Mouse (Mus musculus) CH12.LX (cell line): ENCODE results near the gene Serpina12. TPM values are rescaled to one million over a fixed set of nuclear protein-coding genes. Genes with fewer than 3 reads are reported as not detected.

Experiments
- DNase-seq: peaks from one replicate; pipeline ENCODE4 v3.0.0-alpha.2; 2013; ENCODE audit errors: extremely low read depth
- H3K27ac ChIP-seq: 2 replicates; pipeline ENCODE4 v1.5.1; 2012; ENCODE audit warnings: low read depth, mild to moderate bottlenecking, control low read depth, moderate library complexity; ENCODE audit not compliant: insufficient read depth
- H3K27me3 ChIP-seq: replicated peaks from 2 replicates; pipeline ENCODE3; 2012; ENCODE audit warnings: inconsistent platforms
- H3K36me3 ChIP-seq, 2 experiments: replicated peaks in 1 of 2; 2 replicates each; pipeline versions ENCODE3 to v1.6.1; 2012; ENCODE audit warnings: inconsistent platforms in 1 of 2, low read length in 1 of 2, mild to moderate bottlenecking in 1 of 2, mixed read lengths in 1 of 2, moderate library complexity in 1 of 2; ENCODE audit not compliant: control insufficient read depth in 1 of 2, insufficient read depth in 1 of 2
- H3K4me1 ChIP-seq, 2 experiments: 2 replicates each; pipeline ENCODE4 v1.6.1; 2012; ENCODE audit warnings: inconsistent platforms in 1 of 2, moderate library complexity in 1 of 2; ENCODE audit not compliant: insufficient read depth in 2 of 2, control insufficient read depth in 1 of 2
- H3K4me2 ChIP-seq: 2 replicates; pipeline ENCODE4 v1.6.1; 2012; ENCODE audit warnings: low read depth, mild to moderate bottlenecking, control low read depth; ENCODE audit not compliant: poor library complexity, insufficient read depth, severe bottlenecking
- H3K4me3 ChIP-seq, 3 experiments: fragments of 150-350 bp in 1 of 3; sonication (generic) in 1 of 3; replicated peaks in 1 of 3; 2 replicates each; pipeline versions ENCODE3 to v1.5.1; 2011 to 2012; ENCODE audit warnings: low read depth in 2 of 3, low read length in 2 of 3, mild to moderate bottlenecking in 2 of 3, moderate library complexity in 2 of 3, control low read depth in 1 of 3, improper control_type of control experiment in 1 of 3, inconsistent platforms in 1 of 3, mixed read lengths in 1 of 3; ENCODE audit not compliant: poor library complexity in 1 of 3
- H3K79me2 ChIP-seq: replicated peaks from 2 replicates; pipeline ENCODE4 v1.6.1; 2012; ENCODE audit warnings: mild to moderate bottlenecking, moderate library complexity; ENCODE audit not compliant: control insufficient read depth, poor library complexity, insufficient read depth, severe bottlenecking; ENCODE audit errors: extremely low read depth
- H3K9ac ChIP-seq: 2 replicates; pipeline ENCODE4 v1.6.1; 2012; ENCODE audit warnings: low read depth, mild to moderate bottlenecking, control low read depth, moderate library complexity; ENCODE audit not compliant: insufficient read depth
- H3K9me3 ChIP-seq: replicated peaks from 2 replicates; pipeline ENCODE3; 2012; ENCODE audit warnings: low read length, inconsistent platforms, mixed read lengths
- BHLHE40 ChIP-seq: IDR thresholded peaks from 2 replicates; pipeline ENCODE4 v1.6.1; 2011; ENCODE audit warnings: mild to moderate bottlenecking, low read depth, low read length, improper control_type of control experiment
- CHD2 ChIP-seq: IDR thresholded peaks from 2 replicates; pipeline ENCODE4 v1.6.1; 2011; ENCODE audit warnings: low read length, improper control_type of control experiment
- CTCF ChIP-seq, 2 experiments: IDR thresholded peaks in 1 of 2; conservative IDR thresholded peaks in 1 of 2; 2 replicates each; pipeline ENCODE4 v1.5.1; 2011 to 2012; ENCODE audit warnings: low read depth in 2 of 2, low read length in 2 of 2, improper control_type of control experiment in 1 of 2, inconsistent platforms in 1 of 2, mild to moderate bottlenecking in 1 of 2, moderate library complexity in 1 of 2
- E2F4 ChIP-seq: IDR thresholded peaks from 2 replicates; pipeline ENCODE4 v1.6.1; 2011; ENCODE audit warnings: low read depth, low read length, improper control_type of control experiment; ENCODE audit not compliant: insufficient replicate concordance
- ELF1 ChIP-seq: IDR thresholded peaks from 2 replicates; pipeline ENCODE4 v1.6.1; 2014; ENCODE audit warnings: low read depth, mild to moderate bottlenecking, inconsistent platforms, low read length, improper control_type of control experiment
- EP300 ChIP-seq: IDR thresholded peaks from 2 replicates; pipeline ENCODE4 v1.6.1; 2011; ENCODE audit warnings: low read length, improper control_type of control experiment
- ETS1 ChIP-seq: conservative IDR thresholded peaks from 2 replicates; pipeline ENCODE4 v1.6.1; 2012; ENCODE audit warnings: low read depth, mild to moderate bottlenecking, inconsistent platforms, low read length, improper control_type of control experiment, moderate library complexity
- GABPA ChIP-seq: IDR thresholded peaks from 2 replicates; pipeline ENCODE4 v1.6.1; 2012; ENCODE audit warnings: low read depth, low read length, improper control_type of control experiment, inconsistent platforms; ENCODE audit not compliant: insufficient replicate concordance
- HCFC1 ChIP-seq: IDR thresholded peaks from 2 replicates; pipeline ENCODE4 v1.6.1; 2012; ENCODE audit warnings: low read depth, mild to moderate bottlenecking, inconsistent platforms, low read length, improper control_type of control experiment
- IRF4 ChIP-seq: IDR thresholded peaks from 2 replicates; pipeline ENCODE4 v1.6.1; 2014; ENCODE audit warnings: low read depth, mild to moderate bottlenecking, inconsistent platforms, low read length, improper control_type of control experiment
- JUN ChIP-seq: IDR thresholded peaks from 2 replicates; pipeline ENCODE4 v1.6.1; 2011; ENCODE audit warnings: low read depth, mild to moderate bottlenecking, low read length, improper control_type of control experiment, moderate library complexity; ENCODE audit not compliant: insufficient read depth
- JUND ChIP-seq: conservative IDR thresholded peaks from 2 replicates; pipeline ENCODE4 v1.6.1; 2011; ENCODE audit warnings: low read depth, low read length, improper control_type of control experiment
- MAFK ChIP-seq: IDR thresholded peaks from 2 replicates; pipeline ENCODE4 v1.6.1; 2011; ENCODE audit warnings: low read length, improper control_type of control experiment; ENCODE audit not compliant: insufficient replicate concordance
- MAX ChIP-seq: IDR thresholded peaks from 2 replicates; pipeline ENCODE4 v1.6.1; 2011; ENCODE audit warnings: low read length, improper control_type of control experiment
- MEF2A ChIP-seq: IDR thresholded peaks from 2 replicates; pipeline ENCODE4 v1.6.1; 2014; ENCODE audit warnings: low read depth, mild to moderate bottlenecking, inconsistent platforms, low read length, improper control_type of control experiment, borderline replicate concordance
- MXI1 ChIP-seq: IDR thresholded peaks from 2 replicates; pipeline ENCODE4 v1.6.1; 2011; ENCODE audit warnings: mild to moderate bottlenecking, low read depth, low read length, improper control_type of control experiment
- MYC ChIP-seq: IDR thresholded peaks from 2 replicates; pipeline ENCODE4 v1.6.1; 2011; ENCODE audit warnings: low read depth, mild to moderate bottlenecking, improper control_type of control experiment, low read length
- NELFE ChIP-seq: IDR thresholded peaks from 2 replicates; pipeline ENCODE4 v1.6.1; 2011; ENCODE audit warnings: low read depth, low read length, improper control_type of control experiment
- NRF1 ChIP-seq: IDR thresholded peaks from 2 replicates; pipeline ENCODE4 v1.6.1; 2014; ENCODE audit warnings: low read depth, mild to moderate bottlenecking, inconsistent platforms, low read length, improper control_type of control experiment, moderate library complexity
- PAX5 ChIP-seq: IDR thresholded peaks from 2 replicates; pipeline ENCODE4 v1.6.1; 2012; ENCODE audit warnings: low read length, inconsistent platforms, mixed read lengths
- POLR2A ChIP-seq: IDR thresholded peaks from 2 replicates; pipeline ENCODE4 v1.6.1; 2011; ENCODE audit warnings: low read depth, mild to moderate bottlenecking, improper control_type of control experiment, low read length
- POLR2AphosphoS2 ChIP-seq: IDR thresholded peaks from 2 replicates; pipeline ENCODE4 v1.6.1; 2011; ENCODE audit warnings: low read depth, low read length, improper control_type of control experiment
- RAD21 ChIP-seq: IDR thresholded peaks from 2 replicates; pipeline ENCODE4 v1.6.1; 2011; ENCODE audit warnings: low read depth, mild to moderate bottlenecking, low read length, improper control_type of control experiment, moderate library complexity
- SMC3 ChIP-seq: IDR thresholded peaks from 2 replicates; pipeline ENCODE4 v1.6.1; 2011; ENCODE audit warnings: low read depth, low read length, improper control_type of control experiment
- TCF12 ChIP-seq: IDR thresholded peaks from 2 replicates; pipeline ENCODE4 v1.6.1; 2014; ENCODE audit warnings: low read depth, mild to moderate bottlenecking, inconsistent platforms, low read length, improper control_type of control experiment
- USF2 ChIP-seq: conservative IDR thresholded peaks from 2 replicates; pipeline ENCODE4 v1.6.1; 2011; ENCODE audit warnings: low read depth, low read length, improper control_type of control experiment
- ZC3H11A ChIP-seq: IDR thresholded peaks from 2 replicates; pipeline ENCODE4 v1.6.1; 2012; ENCODE audit warnings: low read depth, mild to moderate bottlenecking, inconsistent platforms, low read length, improper control_type of control experiment
- ZKSCAN1 ChIP-seq: IDR thresholded peaks from 2 replicates; pipeline ENCODE4 v1.6.1; 2012; ENCODE audit warnings: low read depth, inconsistent platforms, low read length, improper control_type of control experiment, borderline replicate concordance
- dilution Hi-C: fragments of 300-500 bp; cut with MboI; formaldehyde crosslinking; loops from 2 replicates; pipeline ENCODE4 v1.14.3; 2020; ENCODE audit warnings: low sequenced_read_pairs; ENCODE audit not compliant: extremely low pct_unique_long_range_greater_than_20kb, extremely low pct_ligation_motif_present
- in situ Hi-C: fragments of 300-500 bp; cut with MboI; formaldehyde crosslinking; loops from 3 replicates; pipeline ENCODE4 v1.14.3; 2019; ENCODE audit warnings: low sequenced_read_pairs, low pct_ligation_motif_present, low pct_unique_long_range_greater_than_20kb, mixed read lengths
- polyA plus RNA-seq: library from polyadenylated mRNA; unstranded; fragments of >175 nt; gene quantifications from 2 replicates; pipeline ENCODE4 v1.2.1, GENCODE M21; 2012; ENCODE audit warnings: low read depth; ENCODE audit not compliant: insufficient read length
- total RNA-seq, 2 experiments: library from RNA; depleted of rRNA; stranded (reverse); fragments of 300-350 nt in 1 of 2; fragments of >200 nt in 1 of 2; gene quantifications; 2 replicates each; pipeline ENCODE4 v1.2.3; 2012 to 2014

The Serpina12 gene
- total and polyA plus RNA-seq, 3 experiments: 0.09 TPM; not detected in 2

GRCm38 (mm10) chr12:104029986-104030385 is 14.3 kb downstream of the Serpina12 start:
- no peaks in the 10 kb centered on the region for H3K27me3 ChIP-seq
- H3K4me2 ChIP-seq: no peak overlapping the region
- no peaks in the 10 kb centered on the region for H3K9me3 ChIP-seq
- no peaks in the 10 kb centered on the region for H3K79me2 ChIP-seq
- H3K9ac ChIP-seq: no peak overlapping the region
- no peaks in the 10 kb centered on the region for H3K36me3 ChIP-seq
- in situ Hi-C loops: loop anchor here (5.0 kb wide), 1 partner anchor 33 kb away; no protein-coding TSS in a partner anchor
- peak; percentile 46 for DNase-seq
- no peak overlapping the region for H3K4me3 ChIP-seq
- TF ChIP-seq PAX5 (no peak), ZKSCAN1 (no peak), RAD21 (peak; percentile 74), BHLHE40 (0 out of 2 replicates have a peak, but pooled peaks have one; percentile 17), NRF1 (no peak), TCF12 (no peak), POLR2AphosphoS2 (no peak), NELFE (peak; percentile 26; the same call in 1 of the 2 replicates), SMC3 (peak; percentile 80), CTCF (conservative IDR thresholded peaks at IDR 0.05 in 1 of 2, IDR thresholded peaks at IDR 0.05 in 1 of 2; ENCODE audit: low read depth in 2 of 2, low read length in 2 of 2) (peak; percentile 73 to 85), GABPA (no peak), EP300 (no peak), ELF1 (no peak), MYC (no peak), MAX (no peak), ETS1 (no peak), CHD2 (no peak), MXI1 (no peak), MAFK (0 out of 2 replicates have a peak, but pooled peaks have one; percentile 11), IRF4 (peak; percentile 14; the same call in 1 of the 2 replicates), MEF2A (no peak), JUN (no peak), ZC3H11A (peak; percentile 54), HCFC1 (no peak), JUND (0 out of 2 replicates have a peak, but pooled peaks have one; percentile 11), E2F4 (no peak), POLR2A (no peak), USF2 (no peak)
- peaks cover 2 to 25% of the 10 kb centered on the region in 2 experiments; a peak in 3 of 4 replicates for H3K4me1 ChIP-seq
- dilution Hi-C loops: no loop called here
- H3K27ac ChIP-seq: no peak overlapping the region
